Mouse (Mus musculus) cerebellum, adult 9-10 months (tissue): ENCODE measurements around the gene Aatk.

Source experiments
- DNase-seq: peaks from one replicate; pipeline ENCODE4 v3.0.0; 2022

Aatk gene

DNA sequence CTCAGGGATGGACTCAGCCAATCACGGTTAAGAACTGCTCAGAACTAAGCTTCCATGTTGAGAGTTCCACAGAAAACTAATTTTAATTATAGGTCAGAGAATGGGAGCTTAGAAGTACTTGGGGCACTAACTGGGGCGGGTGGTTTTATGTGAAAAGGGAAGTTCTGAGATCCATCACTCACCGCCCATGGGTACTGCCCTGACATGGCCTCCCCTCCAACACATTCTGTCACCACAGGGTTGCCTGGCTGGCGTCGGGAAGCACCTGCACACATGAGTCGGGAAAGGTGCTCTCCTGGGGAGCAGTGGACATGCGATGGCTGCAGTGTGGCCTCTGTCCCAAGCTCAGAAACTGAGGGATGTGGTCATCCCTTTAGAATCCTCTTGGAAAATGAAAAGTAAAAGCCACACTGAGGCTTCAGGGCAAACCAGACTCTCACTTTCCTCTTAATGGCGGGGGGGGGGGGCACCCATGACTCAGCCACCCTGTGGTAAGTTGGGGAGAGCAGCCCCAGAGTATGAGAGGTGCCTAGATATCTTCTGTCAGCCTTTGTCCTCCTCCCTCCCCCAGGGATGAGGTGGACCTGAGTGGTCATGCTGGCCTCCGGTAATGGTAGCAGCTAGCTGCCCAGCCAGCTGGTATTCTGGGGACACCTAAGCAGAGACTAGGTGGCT, 60.1 kb downstream of the Aatk start:
- DNase-seq: no peak

DNA sequence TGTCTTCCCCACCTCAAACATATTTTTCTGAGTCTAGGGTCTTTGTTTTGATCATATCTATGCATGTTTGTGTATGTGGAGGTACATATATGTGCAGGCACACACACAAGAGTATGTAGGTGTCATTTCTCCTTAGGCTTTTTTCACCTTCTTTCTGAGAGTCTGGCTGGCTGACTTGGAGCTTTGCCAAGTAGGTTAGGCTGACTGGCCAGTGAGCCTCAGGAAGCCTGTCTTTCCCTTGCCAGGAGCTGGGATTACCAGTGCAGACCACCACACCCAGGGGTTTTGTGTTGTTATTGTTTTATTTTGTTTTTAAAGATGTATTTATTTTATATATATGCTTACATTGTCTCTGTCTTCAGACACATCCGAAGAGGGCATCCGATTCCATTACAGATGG, 63.8 kb downstream of the Aatk start:
- DNase-seq: no peak

GRCm38 (mm10) chr11:119982236-119982635, 64.7 kb downstream of the Aatk start:
- DNase-seq: no peak

DNA sequence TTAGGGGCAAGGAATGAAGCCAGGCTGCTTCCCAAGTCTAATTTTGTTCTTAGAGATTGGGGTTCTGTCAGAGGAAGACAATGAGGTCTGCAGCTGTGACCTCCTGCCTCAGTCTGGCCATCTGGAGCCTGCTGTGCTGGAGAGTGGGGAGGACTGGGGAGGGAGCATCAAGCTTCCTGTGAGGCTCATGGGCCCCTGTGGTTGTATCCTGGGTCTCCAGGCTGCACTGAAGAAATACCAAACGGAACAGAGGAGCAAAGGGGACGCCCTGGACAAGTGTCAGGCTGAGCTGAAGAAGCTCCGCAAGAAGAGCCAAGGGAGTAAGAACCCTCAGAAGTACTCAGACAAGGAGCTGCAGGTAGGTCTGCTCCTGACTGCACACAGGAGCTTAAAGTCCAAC, 65.2 kb downstream of the Aatk start:
- no peak for DNase-seq

DNA sequence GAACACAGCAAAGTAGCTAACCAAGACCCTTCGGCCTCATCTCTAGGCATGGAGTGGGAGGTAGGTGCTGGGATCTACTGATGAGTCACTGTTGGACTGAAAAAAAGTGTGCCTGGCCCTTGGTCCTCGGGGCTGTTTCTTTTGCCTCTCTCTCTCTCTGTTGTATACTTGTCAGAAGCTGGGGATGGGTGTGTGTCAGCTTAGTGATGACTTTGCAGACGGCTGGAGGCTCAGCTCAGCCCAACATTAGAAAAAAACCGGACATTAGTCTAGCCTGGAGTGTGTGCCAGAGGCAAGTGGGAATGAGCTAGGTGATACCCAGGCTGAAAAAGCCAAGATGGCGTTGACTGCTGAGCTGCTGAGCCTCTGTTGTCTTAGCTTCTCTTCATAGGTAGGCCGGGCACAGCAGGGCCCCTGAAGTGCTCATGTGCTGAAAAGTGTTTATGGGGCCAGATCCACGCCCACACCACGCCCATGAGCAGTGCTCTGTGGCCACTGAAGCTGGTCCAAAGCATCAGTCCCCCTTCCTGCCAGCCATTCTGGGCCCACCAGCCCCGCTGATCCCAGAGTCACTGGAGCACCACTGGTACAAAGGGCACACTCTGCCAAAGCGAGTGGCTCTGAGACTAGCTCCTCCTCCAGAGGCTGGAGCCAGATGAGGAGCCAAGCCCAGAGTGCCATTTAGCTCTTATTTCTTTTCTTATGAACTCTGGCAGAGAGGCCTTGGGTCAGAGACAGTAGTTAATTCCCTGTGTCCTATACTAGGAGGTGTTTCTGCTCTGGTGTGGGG, 67.2 kb downstream of the Aatk start:
- no peak for DNase-seq

DNA sequence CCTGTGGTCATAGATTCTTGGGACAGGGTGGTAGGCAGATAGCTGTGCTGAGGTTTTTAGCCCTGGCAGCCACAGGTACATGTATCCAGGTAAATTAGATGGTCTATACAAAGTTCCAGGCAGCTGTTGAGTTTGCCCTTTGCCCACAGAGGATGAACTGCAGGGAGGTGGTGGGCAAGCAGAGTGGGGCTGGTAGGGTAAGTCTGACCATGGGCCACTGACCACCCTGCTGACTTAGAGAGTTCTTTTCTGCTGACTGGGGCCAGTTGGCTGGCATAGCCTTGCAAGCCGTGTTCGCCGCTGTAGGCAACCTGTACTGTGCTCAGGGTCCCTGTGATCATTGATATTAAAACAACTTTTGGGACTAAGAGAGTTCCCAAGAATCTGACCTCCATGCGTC, 68.3 kb downstream of the Aatk start:
- DNase-seq: no peak

DNA sequence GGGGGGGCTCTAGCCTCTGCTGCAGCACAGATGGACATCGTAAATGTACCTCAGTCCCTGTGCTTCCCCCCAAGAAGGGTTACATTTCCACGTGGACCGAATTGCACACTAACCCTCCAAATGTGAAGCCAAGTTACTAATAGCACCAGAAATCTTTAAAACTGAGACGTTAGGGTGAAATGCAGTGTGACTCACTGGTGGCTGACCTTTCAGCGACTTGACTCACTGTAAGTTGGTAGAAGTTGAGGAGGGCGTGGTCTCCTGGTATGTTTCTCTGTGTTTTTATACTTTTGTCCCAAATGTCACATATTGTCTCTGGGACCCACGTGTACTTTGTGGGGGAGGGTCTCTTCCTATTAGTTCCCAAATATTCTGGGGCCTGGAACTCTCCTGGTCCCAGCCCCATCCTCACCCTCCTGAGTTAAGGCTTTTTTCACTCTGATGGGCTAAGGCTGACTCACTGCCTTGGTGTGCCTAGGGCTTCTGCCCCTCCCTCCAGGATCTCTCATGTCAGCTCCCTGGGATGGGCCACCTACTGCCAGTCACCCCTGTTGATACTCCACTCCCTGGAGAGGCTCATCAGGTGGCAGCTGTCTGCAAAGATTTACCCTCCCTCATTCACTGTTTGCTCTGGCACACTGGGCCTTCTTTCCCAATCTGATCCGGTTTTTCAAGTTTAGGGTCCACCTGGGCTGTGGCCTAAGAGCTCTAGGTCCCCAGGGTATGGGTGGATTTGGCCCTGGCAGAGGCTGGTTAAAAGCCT, 71.0 kb downstream of the Aatk start:
- no peak for DNase-seq

DNA sequence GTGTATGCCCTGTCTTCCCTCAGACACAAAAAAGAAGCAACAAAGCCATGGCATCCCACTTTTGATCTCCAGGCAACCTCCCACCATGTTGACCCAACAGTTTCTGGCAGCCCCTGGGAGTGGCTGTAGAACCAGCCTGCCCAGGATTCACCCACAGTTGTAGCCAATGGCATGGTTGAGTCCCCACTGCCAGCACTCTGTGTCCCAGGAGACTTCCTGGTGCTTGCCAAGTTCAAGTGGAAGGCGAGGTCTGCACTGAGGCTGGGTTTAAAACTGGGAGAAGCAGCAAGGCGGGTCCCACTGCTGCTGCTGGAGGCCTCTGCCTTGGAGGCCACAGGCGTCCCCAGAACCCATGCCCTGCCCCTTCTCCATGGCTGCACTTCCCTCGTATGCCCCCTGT, 73.2 kb downstream of the Aatk start:
- DNase-seq: no peak

DNA sequence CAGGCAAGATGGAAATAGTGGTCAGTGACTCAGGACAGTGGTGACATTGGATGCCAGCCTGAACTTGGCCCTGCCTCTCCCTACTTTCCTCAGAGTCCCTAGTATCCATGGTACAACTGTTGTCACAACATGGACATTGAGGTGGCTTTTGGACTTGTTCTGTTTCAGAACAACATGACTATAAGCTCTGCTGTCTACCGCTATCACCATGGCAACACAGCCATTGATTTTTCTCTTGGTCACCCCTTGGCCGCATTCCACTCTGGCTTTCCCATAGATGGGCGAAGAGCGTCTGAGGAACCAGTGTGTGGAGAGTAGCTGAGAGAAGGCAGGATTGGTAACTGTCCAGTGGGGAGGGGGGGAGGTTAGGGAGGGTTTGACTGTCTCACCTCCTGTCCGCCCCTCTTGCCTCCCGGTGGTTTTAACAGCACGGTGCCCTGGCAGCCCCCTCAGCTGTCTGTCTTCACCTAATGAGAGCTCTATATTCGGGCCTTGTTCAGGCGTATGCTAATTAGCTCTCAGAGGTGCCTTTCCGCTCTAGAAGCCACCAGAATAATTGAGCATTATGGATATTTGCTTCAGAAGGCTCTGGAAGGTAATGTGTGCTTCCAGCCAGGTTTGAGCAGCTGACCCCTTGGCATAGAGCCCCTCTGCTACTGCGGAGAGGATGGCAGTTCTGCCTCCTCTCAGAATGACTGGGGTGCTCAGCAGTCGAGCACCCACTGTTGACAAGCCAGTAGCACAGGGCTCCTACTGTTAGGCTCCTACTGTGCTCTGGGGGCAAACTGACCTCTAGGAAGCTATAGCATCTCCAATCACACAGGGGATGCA, 76.7 kb downstream of the Aatk start:
- DNase-seq: no peak

GRCm38 (mm10) chr11:119967892-119968291, 79.1 kb downstream of the Aatk start:
- DNase-seq: no peak

GRCm38 (mm10) chr11:119967401-119967800, 79.6 kb downstream of the Aatk start:
- no peak for DNase-seq

GRCm38 (mm10) chr11:119966294-119966693, 80.7 kb downstream of the Aatk start:
- no peak for DNase-seq

DNA sequence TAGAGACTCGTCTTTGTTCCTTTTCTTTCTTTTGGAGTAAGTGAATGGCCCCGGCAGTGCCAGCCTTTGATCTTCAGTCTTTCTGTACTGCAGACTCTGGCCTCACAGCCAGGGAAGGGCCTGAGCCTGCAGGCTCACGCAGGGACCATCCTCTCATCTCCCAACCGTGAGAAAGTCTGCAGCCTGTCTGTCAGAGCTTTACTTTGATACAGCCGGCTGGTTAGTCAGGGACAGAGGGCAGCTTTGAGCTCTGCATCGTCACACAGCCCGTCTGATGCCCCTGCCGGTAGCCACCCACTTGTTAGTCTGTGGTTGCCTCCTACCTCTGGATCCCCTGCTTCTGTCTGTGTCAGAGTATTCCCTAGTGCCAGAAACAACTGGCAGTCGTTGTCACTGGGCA, 81.9 kb downstream of the Aatk start:
- DNase-seq: no peak

- DNase-seq: no peak
Measured at GRCm38 (mm10) chr11:119961511-119961910, 85.5 kb downstream of the Aatk start.

DNA sequence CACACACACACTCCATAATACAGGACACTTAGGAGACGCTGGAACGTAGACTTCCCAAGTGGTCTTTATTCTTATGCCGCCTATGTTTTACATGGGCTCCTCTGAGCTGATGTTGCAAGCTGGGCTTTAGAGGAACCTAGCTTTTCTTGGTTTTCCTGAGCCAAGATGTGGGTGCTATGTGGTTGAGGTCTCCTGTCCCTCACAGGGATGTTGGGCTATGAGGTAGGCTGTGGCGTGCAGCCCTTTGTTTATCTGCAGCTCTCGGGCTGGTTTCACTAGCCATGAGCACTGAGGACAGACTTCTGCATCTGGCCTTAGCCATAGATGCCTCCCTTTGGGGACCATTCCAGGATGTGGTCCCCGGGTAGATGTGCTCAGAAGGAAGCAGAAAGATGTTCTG, 86.3 kb downstream of the Aatk start:
- no peak for DNase-seq

GRCm38 (mm10) chr11:119959714-119960113, 87.3 kb downstream of the Aatk start:
- no peak for DNase-seq

- DNase-seq: no peak
Measured at GRCm38 (mm10) chr11:119958856-119959255, 88.1 kb downstream of the Aatk start.
